Mouse (Mus musculus) right cerebral cortex, postnatal 14 days (tissue): ENCODE data around the gene Patj.

ENCODE experiments used
- DNase-seq: peaks from one replicate; pipeline ENCODE4 v3.0.0; 2022

Gene Patj

DNA sequence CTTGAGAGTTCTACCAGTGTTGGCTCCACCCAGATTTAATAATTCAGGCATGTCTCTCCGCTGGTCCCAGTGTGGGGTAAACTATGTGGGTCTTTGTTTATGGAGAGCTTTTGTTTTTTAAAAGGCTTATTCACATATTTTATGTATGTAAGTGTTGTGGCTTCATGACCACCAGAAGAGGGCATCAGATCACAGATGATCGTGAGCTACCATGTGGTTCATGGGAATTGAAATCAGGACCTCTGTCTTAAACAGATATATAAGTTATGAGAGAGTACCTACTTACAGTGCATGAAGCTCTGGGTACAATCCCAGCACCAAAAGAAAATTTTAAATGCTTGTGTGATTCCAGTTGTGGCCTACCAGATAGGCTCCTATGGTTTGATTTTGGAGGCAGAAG, 344.2 kb downstream of the Patj start:
- DNase-seq, result no peak

DNA sequence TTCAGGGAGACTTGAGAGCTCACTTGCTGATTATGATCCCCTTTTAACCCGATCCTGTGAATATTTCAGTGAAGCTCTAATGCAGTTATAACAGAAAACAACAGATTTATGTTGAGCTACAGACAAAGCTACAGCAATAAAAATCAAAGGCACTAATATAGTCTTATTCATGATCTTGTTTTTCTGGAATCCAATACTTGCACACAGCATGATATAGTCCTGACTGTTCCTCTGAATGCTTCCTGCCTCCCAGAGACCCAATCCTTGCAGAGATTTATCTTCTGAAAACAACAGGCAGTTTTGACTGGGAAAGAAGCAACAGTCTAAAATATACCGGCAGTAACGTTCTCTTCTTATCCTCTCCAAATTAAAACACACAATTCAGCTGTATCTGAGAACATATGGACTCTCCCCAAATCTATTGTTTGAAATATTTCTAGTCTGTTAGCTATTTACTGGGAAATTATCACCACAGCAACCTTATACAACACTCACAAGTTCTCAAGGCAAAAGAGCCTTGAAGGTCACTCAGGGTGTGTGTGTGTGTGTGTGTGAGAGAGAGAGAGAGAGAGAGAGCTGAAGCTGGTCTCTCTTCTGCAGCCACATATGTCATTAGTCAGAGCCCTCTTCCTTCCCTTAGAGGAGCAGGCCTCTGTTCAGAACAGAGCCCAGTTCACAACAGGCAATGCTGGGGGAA, 347.8 kb downstream of the Patj start:
- DNase-seq, result no peak

DNA sequence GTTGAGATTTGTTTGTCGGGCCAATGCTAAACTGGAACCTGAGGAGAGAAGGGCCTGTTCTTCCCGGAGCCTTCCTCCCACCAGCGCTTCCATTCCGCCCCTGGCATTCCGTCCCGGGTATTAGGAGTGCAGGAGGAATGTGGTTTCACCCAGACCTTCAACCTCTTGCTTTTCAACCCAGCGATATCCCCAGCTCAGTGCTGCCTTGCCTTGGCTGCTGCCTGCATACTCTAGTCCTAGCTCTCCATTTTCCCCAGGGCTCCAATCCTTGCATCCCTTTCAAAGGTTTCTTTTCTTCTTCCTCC, 348.3 kb downstream of the Patj start:
- no peak for DNase-seq

DNA sequence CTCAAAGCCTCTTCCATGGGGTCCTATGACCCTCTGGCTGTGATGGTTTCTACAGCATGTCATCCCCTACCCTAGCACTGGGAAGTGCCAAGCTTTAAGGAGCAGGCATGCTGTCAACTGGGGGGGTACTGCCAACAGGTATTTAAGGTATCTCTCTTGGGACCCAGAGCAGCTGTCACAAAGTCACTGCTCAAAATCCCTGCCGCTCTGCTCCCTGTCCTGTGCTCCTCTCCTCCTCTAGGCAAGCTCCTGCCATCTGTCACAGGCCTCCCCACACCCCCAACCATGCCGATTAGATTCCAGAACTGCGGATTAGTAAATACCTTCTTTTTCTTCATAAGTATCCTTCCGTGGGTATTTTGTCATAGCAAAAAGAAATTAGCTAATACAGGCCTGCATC, 358.9 kb downstream of the Patj start:
- no peak for DNase-seq

DNA sequence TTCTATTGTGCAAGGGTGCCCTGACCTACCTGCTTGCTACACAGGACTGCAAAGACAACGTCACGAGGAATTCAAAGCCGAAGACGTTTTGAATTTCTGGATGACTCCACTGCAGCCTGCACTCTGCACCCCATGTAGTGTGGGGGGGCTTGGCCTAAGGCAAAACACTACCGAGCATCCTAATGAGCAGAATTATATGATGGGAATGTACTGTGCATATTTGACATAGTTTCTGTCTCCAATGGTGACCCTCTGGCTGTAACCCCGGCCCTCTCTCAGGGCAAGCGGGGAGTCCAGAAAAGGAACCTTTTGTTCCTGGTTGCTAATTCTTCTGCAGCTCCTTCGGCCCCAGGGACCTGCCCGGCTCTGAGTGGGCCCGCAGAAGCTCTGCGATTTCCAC, 360.6 kb downstream of the Patj start:
- DNase-seq, result no peak

DNA sequence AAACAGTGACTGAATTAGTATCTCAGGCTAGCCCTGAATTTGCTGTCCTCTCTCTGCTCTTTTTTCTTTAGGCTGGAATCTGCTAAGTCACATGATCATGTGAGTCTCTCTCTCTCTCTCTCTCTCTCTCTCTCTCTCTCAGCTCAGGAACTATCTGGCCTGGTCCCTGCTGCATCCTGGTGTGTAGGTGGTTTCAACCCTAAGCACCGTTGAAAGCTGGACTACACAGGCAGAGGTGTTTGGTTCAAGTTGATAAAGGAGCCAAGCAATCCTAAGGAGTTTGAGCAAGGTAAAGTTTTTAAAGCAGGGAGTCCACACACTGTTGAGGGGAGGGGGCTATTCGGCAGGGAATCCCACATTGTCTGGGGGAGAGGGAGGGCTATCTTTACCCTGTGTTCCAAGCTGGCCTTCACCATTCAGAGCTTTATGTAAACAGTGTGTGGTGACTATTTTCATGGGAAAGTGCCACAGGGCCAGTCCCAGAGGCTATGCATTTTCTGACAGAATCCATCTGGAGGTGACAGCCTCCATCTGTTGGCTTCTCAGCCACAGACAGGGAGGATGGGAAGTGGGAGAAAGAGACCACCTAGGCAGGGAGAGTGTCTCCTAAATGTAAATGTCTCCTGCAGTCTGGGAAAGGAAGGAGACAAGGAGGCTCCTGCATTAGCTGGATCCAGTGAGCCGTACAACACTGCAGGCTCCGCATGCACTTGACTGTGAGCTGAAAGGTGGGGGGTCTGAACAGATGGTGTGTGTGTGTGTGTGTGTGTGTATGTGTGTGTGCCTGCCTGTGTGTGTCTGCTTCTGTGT, 362.6 kb downstream of the Patj start:
- no peak for DNase-seq

DNA sequence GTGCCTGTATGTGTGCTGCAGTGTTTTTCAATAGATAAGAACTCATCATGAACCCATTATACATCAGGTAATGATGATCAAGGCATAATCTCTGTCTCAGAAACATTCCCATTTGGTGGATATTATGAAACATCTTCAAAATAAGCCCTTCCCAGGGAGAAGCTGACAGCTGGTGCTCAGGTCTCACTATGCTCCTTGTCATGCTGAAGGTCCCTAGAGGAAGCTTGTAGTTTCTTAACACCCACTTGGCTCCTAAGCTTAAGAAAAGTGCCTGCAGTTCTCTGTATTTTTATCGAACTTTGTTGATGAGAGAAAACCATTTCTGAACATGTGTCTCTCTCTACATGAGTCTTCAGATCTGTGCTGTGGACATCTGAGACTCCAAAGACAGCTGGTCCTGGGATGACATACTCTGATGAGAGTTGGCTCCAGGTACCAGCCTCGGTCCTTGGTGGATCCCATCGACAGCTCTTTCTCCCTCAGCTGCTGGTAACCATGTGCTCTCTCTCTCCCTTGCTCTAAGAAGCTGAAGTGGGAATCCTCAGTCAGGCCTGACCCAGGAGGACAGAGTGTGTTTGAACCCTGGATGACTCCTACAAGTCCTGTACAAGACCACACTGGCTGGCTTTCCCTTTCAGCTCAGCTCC, 363.4 kb downstream of the Patj start:
- DNase-seq, result no peak

DNA sequence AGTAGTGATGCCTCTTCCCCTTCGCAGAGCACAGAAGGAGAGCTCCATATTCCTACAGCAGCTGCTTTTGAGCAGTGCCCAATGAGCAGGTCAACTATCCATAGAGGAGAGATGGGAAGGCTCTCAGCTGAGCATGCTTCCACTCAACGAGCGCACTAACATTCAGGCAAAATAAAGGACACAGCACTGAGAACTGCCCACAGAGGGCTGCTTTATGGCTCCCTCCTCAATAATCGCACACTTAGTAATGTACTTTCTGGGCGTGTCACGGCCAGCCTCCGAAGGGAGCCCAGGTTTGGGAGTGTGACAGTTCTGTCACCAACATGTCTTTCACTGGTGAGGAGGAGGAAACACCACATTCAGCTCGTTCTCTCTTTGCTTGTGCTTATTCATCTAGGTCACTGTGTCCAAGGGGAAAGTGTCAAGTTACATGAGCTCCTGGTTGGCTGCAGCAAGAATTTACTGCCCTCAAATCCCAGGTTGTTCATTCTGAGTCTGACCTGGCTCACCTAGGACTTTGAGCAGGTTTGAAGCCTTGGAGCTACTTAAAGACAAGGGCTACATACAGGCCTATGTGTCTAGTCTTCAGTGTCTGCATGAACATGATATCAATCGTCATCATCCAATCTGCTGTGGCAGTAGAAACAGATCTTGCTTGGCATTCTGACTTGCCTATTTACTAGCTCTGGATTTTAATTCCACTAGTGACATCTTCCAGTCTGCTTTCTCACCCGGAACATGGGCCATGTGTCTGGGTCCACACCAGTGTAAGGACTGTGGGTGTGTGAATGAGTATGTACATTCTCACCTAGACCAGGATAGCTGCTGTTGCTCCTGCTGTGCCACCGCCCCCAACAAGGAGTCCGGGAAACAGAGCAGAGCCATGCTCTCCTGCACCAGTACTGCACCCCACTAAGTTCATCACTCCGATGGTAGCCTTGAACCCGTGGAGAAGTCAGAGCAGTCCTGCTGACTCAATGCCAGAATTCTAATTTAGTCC, 371.8 kb downstream of the Patj start:
- no peak for DNase-seq
